Mouse (Mus musculus): ENCODE results near the gene Pinlyp. TPM values are rescaled to one million over a fixed set of nuclear protein-coding genes. Genes with fewer than 3 reads are reported as not detected.

Pinlyp gene
- total RNA-seq, 2 experiments from 2014 or later = not detected

Other genes starting within 250 kb of the Pinlyp start
- gene Zfp61, start 244.9 kb downstream of the Pinlyp start, total RNA-seq (2021) = 10 to 100 TPM; 25.1 to 26.7 TPM
- gene Zfp94, start 229.5 kb downstream of the Pinlyp start, total RNA-seq (2021) = 10 to 100 TPM; 13.0 to 15.1 TPM
- not detected for gene Tescl, start 212.2 kb downstream of the Pinlyp start, total RNA-seq (2021)
- not detected for gene Lypd5, start 196.9 kb downstream of the Pinlyp start, total RNA-seq (2021)
- under 1 TPM; 0.33 to 0.46 TPM for gene Kcnn4, start 175.9 kb downstream of the Pinlyp start, total RNA-seq (2021)
- 10 to 100 TPM; 33.5 to 34.3 TPM for gene Smg9, start 146.5 kb downstream of the Pinlyp start, total RNA-seq (2021)
- not detected for gene Irgc1, start 93.8 kb downstream of the Pinlyp start, total RNA-seq (2021)
- gene Plaur, start 83.6 kb downstream of the Pinlyp start, total RNA-seq (2021) = 1 to 10 TPM; 1.3 to 2.3 TPM
- gene Cadm4, start 64.1 kb downstream of the Pinlyp start, total RNA-seq (2021) = 100 to 1,000 TPM; 269 to 279 TPM
- 10 to 100 TPM; 61.3 to 64.6 TPM for gene Zfp428, start 39.1 kb downstream of the Pinlyp start, total RNA-seq (2021)
- not detected for gene AC161166.1, start 33.7 kb downstream of the Pinlyp start, total RNA-seq (2021)
- 100 to 1,000 TPM in 1 of 2 experiments, 10 to 100 TPM in 1; 98.5 to 101 TPM for gene Irgq, start 15.4 kb downstream of the Pinlyp start, total RNA-seq (2021)
- gene Xrcc1, start 171 bp upstream of the Pinlyp start, total RNA-seq (2021) = 10 to 100 TPM; 37.8 to 39.7 TPM
- 1 to 10 TPM; 7.7 to 8.7 TPM for gene Ethe1, start 41.4 kb upstream of the Pinlyp start, total RNA-seq (2021)
- 1 to 10 TPM; 8.2 to 8.7 TPM for gene Zfp575, start 41.5 kb upstream of the Pinlyp start, total RNA-seq (2021)
- gene Phldb3, start 64.6 kb upstream of the Pinlyp start, total RNA-seq (2021) = under 1 TPM; 0.37 to 0.60 TPM
- under 1 TPM; 0.20 to 0.64 TPM for gene Lypd3, start 90.4 kb upstream of the Pinlyp start, total RNA-seq (2021)
- not detected for gene Tex101, start 130.6 kb upstream of the Pinlyp start, total RNA-seq (2021)
- gene BC049730, start 163.1 kb upstream of the Pinlyp start, total RNA-seq (2021) = not detected
- not detected for gene Gm4763, start 180.8 kb upstream of the Pinlyp start, total RNA-seq (2021)
- not detected for gene Cd177, start 214.2 kb upstream of the Pinlyp start, total RNA-seq (2021)
- not detected for gene Ceacam10, start 231.1 kb upstream of the Pinlyp start, total RNA-seq (2021)

Data from layer of hippocampus, postnatal 10 days (tissue).